Mouse (Mus musculus): ENCODE measurements at regions not wholly inside any gene's neighbourhood (a gene's known extent, or its start where the extent isn't known, plus 50 kb on each side); places are given as distances from the start of the nearest gene placed in this dataset.

DNA sequence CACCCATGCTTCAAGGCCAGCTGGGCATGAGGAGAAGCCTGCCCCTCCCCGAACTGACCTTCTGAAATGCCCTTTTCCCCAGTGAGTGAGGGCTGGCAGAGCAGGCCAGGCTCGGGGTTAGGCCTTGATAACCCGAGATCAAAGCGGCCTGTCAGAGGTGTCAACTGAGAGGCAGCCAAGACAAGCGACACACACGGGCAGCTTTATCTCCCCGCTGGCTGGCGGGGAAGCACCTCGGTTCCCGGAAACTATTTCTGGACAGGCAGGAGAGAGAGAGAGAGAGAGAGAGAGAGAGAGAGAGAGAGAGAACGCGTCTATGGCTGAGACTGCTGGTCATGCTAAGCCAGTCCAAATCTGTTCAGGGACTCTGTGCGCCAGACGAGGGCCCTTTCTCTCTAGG is 95.3 kb upstream of the Tbx3 start:
- no peak for DNase-seq (ENCODE audit: low spot score in 2 of 2)

DNA sequence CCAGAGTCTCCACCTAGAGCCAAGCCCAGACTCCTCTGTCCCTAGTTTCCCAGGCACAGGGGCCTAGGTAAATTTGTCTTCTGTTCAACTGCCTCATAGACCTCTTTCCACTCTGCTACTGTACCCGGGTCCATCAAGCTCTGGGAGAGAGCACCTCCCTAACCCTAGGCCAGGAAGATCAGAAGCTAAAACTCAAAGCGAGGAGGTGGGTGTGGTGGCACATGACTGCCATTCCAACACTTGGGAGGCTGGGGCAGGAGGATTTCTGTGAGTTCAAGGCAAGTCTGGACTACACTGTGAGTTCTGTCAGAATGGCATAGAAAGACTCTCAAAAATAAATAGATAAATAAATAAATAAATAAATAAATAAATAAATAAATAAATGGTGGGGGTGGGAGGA is 91.2 kb upstream of the Tbx3 start:
- DNase-seq (ENCODE audit: low spot score in 2 of 2): no peak

DNA sequence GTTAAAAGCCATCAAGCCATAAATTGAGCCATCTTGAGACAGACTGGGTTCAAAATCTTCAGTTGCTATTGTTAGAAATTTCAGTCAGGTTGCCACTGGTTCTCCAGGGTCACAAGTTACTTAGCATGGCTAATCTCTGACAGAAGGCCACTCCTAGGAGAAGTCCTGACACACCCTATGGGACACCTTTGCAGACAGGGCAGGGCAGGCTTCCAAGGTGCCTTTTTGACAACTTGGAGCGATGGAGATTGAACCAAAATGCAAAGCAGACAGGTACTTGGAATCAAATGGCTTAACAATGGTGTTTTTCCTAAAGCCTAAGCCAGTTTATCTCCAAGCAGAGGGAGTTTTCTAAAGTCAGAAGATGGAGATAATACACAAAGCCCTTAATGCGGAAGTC is 90.7 kb upstream of the Tbx3 start:
- DNase-seq (ENCODE audit: low spot score in 2 of 2): no peak

DNA sequence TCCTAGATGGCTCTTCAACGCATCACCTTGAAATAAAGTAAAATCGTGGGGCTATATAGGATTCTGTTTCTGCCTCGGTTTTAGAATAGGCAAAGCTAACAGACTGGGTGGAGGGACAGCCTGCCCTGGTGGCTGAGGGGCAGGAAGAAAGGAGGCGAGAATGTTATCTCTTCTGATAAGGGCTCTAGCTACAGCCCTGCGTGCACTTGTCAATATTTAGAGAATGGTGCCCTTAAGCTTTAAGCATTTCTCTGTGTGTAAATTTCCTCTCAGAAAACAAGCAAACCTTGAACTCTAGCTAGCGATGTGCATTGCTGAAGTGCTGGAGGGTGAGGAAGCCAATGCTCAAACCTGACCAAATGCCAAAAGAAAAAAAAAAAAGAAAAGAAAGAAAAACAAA is 90.1 kb upstream of the Tbx3 start:
- no peak for DNase-seq (ENCODE audit: low spot score in 2 of 2)

DNA sequence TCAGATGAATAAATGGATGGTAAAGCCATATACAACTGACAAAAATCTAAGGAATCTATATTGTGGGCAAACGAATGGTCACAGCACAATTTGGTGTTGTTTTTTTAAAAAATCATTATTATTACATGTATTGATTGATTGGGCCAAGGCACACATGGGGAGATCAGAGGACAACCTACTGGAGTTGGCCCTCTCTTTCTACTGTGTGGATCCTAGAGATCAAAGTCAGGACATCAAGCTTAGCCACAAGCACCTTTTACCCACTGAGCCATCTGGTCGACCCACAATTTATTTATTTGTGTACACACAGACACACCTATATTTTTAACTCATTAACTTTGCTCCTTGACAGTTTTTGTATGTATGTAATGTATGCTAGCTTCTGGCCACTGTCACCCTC is 89.7 kb upstream of the Tbx3 start:
- no peak for DNase-seq (ENCODE audit: low spot score in 2 of 2)

DNA sequence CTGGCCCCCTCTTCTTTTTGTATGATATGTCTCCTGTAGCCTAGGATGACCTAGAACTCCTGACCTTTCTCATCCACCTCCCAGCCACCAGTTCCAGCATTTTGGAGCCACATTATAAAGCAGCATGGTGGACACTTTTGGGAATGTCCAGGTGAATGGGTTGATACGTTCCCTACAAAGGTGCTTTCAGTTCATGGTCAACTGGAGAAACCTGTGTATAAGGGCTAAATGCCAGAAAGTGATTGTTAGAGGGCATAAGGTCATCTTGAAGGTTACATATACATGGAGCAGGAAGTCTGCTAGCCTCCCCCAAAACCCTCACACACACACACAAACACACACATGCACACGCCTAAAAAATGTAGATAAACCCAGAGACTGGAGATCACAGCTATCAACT is 86.1 kb upstream of the Tbx3 start:
- DNase-seq (ENCODE audit: low spot score in 2 of 2): no peak

DNA sequence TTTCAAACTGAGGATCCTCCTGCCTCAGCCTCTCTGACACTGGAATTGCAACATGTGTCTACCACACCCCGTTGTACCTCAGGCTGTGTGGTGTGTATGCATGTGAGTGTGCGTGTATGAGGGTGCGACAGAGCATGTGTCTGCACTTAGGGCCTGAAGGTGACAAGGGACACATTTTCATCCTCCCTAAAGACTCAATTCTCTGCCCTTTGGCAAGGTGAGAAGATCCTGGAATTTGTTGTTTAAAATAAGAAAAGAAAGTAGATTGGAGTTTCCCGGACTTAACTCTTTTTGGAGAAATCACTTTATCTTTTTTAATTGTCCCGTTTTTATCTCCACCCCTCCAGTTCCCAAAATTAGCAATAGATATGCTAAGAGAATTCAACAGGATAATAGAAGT is 85.6 kb upstream of the Tbx3 start:
- DNase-seq (ENCODE audit: low spot score in 2 of 2): no peak

DNA sequence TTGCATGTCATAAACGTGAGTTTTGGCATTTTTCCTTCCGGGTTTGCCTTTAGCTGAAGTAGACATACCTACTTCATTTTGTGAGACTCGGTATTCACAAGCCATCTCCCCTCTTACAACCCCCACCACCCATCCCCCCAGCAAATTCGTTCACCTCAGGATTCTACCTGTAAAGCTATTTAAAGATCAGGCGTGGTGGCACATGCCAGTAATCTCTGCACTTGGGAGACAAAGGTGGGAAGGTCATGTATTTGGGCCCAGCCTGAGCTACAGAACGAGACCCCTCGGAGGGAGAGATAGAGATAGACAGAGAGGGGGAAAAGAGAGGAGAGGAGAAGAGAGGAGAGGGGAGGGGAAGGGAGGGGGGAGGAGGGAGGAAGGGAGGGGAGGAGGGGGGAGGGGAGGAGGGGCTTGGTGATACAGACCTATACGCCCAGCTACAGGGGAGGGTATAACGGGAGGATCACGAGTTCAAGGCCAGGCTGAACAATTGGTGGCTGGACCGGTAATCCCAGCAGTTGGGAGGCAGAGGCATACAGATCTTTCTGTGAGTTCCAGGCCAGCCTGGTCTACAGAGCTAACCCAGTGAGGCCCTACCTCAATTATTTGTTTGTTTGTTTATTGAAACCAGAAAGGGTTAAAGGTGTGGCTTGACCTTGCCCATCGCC is 83.9 kb upstream of the Tbx3 start:
- DNase-seq (ENCODE audit: low spot score in 2 of 2): no peak

DNA sequence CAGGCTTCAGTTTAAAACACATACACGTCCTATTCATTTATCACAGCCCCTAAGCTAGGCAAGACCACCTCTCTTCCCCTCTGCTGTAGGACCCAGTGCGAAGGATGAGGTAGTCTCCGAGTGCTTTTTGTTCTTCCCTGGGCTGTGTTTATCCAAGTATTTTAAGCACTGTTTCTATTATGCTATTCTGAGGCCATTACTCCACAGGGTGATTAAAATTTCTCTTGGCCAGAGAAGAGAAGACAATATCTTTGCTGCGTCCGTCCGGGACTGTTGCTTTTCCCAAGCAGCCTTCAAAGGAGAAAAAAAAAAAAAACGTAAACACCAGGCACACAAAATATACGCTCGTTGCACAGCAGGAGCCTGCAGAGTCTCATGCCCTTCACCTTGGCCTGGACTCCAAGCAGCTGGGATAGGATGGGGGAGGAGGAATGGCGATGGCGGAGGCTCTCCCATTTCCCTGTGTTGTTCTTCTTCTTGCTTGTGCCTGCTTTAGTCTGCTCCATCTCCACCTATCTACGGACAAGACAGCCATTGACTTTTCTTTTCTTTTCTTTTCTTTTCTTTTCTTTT is 83.1 kb upstream of the Tbx3 start:
- no peak for DNase-seq (ENCODE audit: low spot score in 2 of 2)

DNA sequence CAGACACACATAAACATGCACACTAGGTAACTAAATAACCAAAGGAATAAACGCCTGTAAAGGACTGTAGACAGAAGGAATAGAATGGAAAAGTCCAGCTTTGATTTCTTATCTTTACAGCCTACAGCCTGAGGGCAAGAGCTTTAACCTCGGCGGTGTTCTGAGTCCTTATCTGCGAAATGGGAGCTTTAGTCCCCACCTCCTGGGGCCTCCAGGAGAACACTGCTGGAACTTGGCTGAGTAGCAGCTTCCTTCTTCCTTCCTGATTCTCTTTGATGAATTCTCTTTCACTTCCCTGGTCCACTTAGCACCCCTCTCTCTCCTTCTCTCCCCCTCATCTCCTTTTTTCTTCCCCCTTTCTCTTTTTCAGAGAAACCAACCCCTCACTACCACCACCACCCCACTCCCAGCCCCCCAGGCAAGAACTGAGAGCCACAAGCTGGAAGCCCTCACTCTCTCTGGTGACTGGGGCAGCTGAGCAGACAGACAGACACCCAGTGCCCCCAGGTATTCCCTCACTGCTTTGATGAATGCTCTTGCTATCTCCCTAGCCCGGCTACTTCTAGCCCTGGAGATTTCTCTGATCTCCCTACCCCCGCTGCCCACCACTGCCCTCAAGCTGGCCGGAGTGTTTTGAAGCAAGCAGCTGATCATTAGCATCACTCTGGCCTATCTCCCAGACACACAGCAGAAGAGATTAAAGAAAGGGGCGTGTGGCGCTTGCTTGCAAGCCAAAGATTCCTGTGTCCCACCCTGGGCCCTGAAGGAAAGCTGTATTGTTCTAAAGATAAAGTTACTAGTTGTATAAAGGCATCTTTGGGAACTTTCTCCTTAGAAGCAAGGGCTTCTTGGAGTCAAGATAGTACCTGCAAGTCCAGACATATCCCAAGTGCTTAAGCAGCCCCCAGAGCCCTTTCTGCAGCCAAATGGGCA is 81.9 kb upstream of the Tbx3 start:
- no peak for DNase-seq (ENCODE audit: low spot score in 2 of 2)

DNA sequence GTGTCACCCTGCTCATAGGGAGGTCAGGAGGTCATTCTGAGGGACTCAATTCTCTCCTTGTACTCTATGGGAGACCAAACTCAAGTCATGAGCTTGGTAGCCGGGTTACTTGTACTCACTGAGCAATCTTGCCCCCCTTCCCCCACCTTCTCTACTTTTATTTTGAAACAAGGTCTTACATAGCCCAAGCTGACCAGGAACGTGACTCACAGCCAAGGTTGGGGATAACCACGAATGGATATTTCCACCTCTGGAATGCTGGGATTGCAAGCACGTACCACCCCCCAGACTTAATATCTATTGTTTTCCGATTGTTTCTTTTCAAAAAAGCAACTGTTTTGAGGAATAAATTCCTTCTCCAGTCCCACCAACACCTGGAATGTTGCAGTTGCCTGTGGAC is 79.2 kb upstream of the Tbx3 start:
- no peak for DNase-seq (ENCODE audit: low spot score in 2 of 2)

DNA sequence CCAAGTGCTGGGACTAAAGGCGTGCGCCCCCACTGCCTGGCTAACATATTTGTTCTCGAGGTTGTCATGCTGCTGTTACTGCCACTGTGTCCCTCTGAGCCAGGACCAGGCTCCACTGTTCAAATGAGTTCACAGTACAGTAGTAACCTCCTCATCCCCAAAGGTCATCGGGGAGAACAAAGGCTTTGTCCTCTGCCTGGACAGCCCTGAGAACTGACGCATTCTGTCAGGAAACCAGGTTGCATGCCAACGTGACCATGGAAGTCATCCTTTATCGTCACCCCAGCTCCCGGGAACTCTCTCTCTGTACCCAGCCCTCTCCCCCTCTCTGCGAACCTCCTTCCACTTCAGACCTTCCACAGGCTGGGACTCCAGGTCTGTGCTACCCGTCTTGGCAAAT is 77.6 kb upstream of the Tbx3 start:
- no peak for DNase-seq (ENCODE audit: low spot score in 2 of 2)

DNA sequence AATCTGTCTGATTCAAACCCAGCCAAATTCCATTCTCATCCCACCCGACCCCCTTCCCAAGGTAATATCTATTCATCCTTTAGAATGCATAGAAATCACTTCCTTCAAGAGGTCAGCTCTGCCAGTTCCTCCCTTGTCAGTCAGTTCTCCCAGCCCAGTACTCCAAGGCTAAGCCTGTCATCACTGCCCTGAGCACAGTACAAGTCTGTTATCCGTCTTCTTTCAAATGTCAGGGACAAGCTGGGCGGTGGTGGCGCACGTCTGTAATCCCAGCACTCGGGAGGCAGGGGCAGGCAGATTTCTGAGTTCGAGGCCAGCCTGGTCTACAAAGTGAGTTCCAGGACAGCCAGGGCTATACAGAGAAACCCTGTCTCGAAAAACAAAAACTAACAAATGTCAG is 75.9 kb upstream of the Tbx3 start:
- DNase-seq (ENCODE audit: low spot score in 2 of 2): no peak

DNA sequence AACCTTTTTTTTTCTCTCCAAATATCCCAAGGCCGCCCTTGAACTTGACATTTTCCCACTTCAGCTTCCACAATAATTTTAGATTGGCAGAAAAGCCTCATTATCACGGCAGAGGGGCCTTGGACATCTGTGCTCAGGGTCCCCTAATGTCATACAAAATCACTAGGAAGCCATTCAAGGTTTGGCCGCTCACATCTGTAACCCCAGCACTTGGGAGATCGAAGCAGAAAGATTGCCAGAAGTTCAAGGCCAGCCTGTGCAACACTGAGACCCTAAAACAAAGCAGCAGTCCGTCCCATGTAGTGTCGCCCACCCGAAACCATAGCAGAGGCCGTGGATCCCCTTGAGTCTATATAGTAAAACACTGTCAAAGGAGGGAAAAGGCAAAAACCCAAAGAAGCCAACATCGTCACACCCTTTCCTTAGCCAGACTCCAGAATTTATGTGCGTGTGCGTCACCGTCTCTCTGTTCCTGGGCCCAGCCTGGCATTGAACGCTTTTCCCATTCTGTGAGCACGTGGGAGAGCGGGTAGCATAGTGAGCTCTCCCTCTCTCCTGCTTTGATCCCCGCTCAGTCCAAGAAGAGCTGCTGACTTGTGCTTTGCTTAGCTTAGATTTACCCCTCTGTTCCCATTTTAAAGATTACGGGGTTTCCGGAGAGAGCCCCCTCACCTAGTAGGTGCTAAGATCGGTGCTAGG is 74.0 kb upstream of the Tbx3 start:
- no peak for DNase-seq (ENCODE audit: low spot score in 2 of 2)

DNA sequence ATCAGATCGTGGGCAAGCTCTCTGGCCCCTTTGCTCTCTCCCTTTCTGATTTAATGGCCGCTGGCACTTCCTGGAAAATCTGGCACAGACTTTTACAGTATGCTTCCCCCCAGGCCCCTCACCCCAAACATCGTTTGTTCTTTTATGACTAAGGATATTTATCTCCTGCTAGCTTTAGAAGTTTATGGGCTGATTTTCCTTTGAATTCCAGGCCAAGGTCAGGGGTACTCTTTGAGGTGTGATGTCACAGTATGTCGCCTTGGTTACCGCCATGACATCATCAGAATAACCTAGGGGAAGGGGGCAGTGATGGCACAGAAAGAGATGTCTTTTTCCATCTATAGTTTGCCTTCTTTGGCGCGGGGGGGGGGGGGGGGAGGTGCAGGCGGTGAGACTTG is 73.5 kb upstream of the Tbx3 start:
- no peak for DNase-seq (ENCODE audit: low spot score in 2 of 2)

DNA sequence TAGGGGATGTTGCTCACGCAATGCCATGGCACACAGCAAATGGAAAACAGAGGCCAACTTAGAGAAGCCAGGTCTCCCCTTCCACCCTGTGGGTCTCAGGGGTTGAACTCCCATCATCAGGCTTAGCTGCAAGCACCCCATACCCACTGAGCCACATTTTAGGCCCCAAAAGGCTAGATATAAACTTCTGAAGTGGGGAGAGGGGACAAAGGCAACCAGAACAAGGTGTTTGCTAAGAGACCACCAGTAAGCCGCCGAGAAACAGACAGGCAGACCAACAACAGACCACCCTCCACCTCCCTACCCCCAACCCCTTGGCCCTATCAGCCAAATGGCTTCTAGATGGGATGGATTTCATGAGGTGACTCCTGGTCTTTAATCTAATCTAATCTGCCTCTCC is 72.9 kb upstream of the Tbx3 start:
- no peak for DNase-seq (ENCODE audit: low spot score in 2 of 2)

DNA sequence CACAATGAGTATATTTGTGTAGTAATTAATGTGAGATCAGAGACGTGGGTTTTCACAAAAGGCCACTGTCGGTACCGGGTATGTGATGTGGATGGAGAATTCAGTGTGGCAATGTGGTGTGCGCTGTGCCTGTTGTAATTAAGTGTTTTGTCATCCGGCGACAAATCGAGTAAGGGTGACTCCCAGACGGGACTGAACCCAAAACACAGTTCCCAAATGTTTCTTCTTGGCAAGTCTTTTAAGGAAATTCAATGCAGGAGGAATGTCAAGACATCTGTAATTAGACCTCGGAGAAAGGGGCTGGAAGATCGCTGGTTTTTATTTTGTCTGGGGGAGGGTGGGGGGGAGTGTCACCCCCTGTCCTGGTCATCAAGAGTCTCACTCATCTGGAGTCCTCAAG is 72.3 kb upstream of the Tbx3 start:
- DNase-seq (ENCODE audit: low spot score in 2 of 2): no peak

DNA sequence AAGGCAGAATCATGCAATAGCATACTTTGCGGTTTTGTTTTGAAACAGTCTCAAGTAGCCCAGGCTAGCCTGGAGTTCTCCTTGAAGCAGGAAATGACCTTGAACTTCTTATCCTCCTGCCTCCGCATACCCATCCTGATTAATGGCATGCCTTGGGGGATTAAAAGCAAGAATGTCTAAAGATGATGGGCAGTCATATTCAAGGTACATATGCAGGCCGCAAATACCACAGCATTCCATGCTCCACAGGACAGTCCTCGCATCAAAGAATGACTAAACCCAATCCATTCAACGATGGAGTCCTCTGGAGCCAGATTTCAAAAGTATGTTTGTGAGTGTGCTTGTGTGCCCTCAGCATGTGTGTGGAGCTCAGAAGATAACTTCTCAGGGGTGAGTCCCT is 69.1 kb upstream of the Tbx3 start:
- no peak for DNase-seq (ENCODE audit: low spot score in 2 of 2)

DNA sequence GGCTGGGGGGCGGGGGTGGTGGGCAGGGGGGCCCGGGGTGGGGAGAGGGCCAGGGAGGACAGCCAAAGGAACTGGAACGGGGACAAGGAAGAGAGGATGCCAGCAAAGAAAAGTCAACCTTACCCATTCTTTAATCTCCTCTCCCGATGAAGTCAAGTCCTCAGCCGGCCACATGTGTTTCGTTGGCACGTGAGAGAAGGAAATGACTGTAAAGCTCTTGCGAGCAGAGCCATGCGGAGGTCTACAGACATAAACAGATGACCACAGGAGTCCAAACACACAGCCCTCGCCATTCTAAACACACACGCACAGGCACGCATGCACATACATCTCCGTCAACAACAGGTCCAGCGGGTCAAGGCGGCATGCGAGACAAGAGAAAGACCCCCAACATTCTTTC is 68.5 kb upstream of the Tbx3 start:
- no peak for DNase-seq (ENCODE audit: low spot score in 2 of 2)

DNA sequence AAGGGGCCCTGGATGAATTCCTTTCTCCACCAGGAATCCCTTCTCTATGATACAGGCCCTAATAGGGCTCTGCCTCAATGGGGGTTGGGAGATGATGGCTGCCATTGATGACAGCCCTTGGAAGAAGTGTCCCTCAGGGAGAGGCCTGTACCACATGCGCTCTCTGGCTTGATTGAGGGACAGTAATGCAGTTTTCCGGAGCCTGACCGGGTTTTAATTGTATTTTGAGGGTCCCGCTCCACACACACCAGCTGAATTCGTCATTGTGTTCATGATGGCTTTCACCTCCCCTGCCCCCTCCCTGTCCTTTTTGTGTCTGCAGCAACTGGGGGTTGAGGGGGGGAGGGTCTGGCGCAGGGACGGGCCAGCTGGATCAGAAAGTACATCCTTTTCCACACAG is 65.0 kb upstream of the Tbx3 start:
- DNase-seq (ENCODE audit: low spot score in 2 of 2): no peak

DNA sequence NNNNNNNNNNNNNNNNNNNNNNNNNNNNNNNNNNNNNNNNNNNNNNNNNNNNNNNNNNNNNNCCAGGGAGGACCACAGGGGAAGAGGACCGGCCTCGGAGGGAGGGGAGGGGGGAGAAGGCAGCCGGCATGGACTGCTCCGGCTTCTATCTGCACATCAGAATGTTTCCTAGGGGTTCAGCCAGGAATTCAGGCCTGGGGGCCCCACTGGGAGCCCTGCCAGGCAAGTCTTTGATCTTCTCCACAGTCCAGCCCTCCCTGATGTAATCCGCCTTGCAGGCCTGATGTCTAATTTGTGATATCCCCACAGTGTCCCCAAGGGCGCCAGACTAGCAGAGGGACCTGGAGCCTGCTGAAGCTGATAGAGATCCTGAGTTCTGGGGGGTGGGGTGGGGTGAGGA is 57.1 kb upstream of the Tbx3 start:
- DNase-seq (ENCODE audit: low spot score in 2 of 2): no peak

DNA sequence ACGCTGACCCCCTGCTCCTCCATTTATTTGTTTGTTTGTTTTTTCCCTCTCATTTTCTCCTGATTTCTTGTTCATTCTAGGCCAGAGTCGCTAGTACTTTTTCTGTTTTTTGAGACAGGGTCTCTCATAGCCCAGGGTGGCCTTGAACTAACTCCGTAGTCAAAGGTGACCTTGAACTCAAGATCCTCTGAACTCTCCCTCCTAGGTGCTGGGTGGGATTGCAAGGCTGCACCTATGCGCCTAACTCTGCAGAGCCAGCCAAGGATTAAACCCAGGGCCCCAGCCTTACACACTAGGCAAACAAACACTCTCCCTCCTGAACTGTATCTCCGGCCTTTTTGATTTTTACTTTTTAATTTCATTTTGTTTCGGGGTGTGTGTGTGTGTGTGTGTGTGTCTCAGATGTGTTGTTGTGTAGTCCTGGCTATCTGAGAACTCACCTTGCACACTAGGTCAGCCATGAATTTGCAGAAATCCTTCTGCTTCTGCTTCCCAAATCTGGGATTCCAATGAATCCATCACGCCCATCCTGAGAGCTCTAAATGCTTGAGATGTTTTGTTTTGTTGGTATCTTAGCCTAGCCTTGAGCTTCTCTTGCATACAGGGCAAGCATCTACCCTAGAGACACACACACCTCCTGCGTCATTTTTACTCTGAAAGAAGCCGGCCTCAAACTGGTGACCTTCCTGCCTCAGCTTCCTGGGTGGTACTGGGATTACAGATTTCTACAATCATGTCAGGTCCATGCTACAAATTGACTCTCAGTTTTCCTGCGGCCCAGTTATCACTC is 56.3 kb upstream of the Tbx3 start:
- DNase-seq (ENCODE audit: low spot score in 2 of 2): no peak
